Mouse (Mus musculus) liver, embryonic 16.5 days (tissue): ENCODE measurements around the gene Olfr808. TPM values are rescaled to one million over a fixed set of nuclear protein-coding genes. Genes with fewer than 3 reads are reported as not detected.

Experiments used
- microRNA-seq: library from miRNA; unstranded; fragments of <30 nt; microRNA quantifications from one replicate; pipeline ENCODE4, GENCODE M21; 2016
- polyA plus RNA-seq: library from polyadenylated mRNA; unstranded; fragments of >200 nt; fragmentation: Nextera tagmentation; extraction: Ambion mirVana; gene quantifications from 2 replicates; pipeline ENCODE4 v1.2.1, GENCODE M21; 2015

Olfr808 gene
- polyA plus RNA-seq, 1 experiment from 2014 or later: not detected

Small RNA genes lying within 50 kb of the gene (microRNA-seq; reads per million reads assigned to microRNA genes)
- gene Gm24485: not detected

Other genes with a start within 250 kb of the Olfr808 start
- not detected in 2 replicates for gene Olfr791, start 243.7 kb upstream of the Olfr808 start, polyA plus RNA-seq
- gene Olfr792, start 226.3 kb upstream of the Olfr808 start, polyA plus RNA-seq: not detected in 2 replicates
- gene Olfr794, start 197.8 kb upstream of the Olfr808 start, polyA plus RNA-seq: not detected in 2 replicates
- gene Olfr796, start 152.9 kb upstream of the Olfr808 start, polyA plus RNA-seq: not detected in 2 replicates
- gene Olfr798, start 137.5 kb upstream of the Olfr808 start, polyA plus RNA-seq: not detected in 2 replicates
- not detected in 2 replicates for gene Olfr799, start 128.0 kb upstream of the Olfr808 start, polyA plus RNA-seq
- gene Olfr800, start 107.8 kb upstream of the Olfr808 start, polyA plus RNA-seq: not detected in 2 replicates
- gene Olfr801, start 91.6 kb upstream of the Olfr808 start, polyA plus RNA-seq: not detected in 2 replicates
- gene Olfr802, start 77.3 kb upstream of the Olfr808 start, polyA plus RNA-seq: not detected in 2 replicates
- not detected in 2 replicates for gene Olfr803, start 71.2 kb upstream of the Olfr808 start, polyA plus RNA-seq
- not detected in 2 replicates for gene Olfr804, start 62.3 kb upstream of the Olfr808 start, polyA plus RNA-seq
- not detected in 2 replicates for gene Olfr805, start 36.1 kb upstream of the Olfr808 start, polyA plus RNA-seq
- not detected in 2 replicates for gene Olfr806, start 23.6 kb upstream of the Olfr808 start, polyA plus RNA-seq
- gene Olfr807, start 7.7 kb upstream of the Olfr808 start, polyA plus RNA-seq: not detected in 2 replicates
- gene Olfr809, start 9.2 kb downstream of the Olfr808 start, polyA plus RNA-seq: not detected in 2 replicates
- gene Olfr810, start 29.4 kb downstream of the Olfr808 start, polyA plus RNA-seq: not detected in 2 replicates
- not detected in 2 replicates for gene Olfr811, start 38.9 kb downstream of the Olfr808 start, polyA plus RNA-seq
- gene Olfr812, start 80.6 kb downstream of the Olfr808 start, polyA plus RNA-seq: not detected in 2 replicates
- not detected in 2 replicates for gene Olfr813, start 89.9 kb downstream of the Olfr808 start, polyA plus RNA-seq
- gene Olfr814, start 114.4 kb downstream of the Olfr808 start, polyA plus RNA-seq: not detected in 2 replicates
- gene Olfr815, start 140.4 kb downstream of the Olfr808 start, polyA plus RNA-seq: not detected in 2 replicates
- not detected in 2 replicates for gene Olfr816, start 150.1 kb downstream of the Olfr808 start, polyA plus RNA-seq
- not detected in 2 replicates for gene Olfr818, start 183.6 kb downstream of the Olfr808 start, polyA plus RNA-seq
- gene Olfr819, start 201.8 kb downstream of the Olfr808 start, polyA plus RNA-seq: not detected in 2 replicates
- not detected in 2 replicates for gene Olfr247, start 210.7 kb downstream of the Olfr808 start, polyA plus RNA-seq
- not detected in 2 replicates for gene Gm10310, start 219.6 kb downstream of the Olfr808 start, polyA plus RNA-seq
- not detected in 2 replicates for gene Olfr820, start 247.1 kb downstream of the Olfr808 start, polyA plus RNA-seq